Mouse (Mus musculus) C2C12 (cell line): ENCODE results near the gene Bag2. TPM values are rescaled to one million over a fixed set of nuclear protein-coding genes. Genes with fewer than 3 reads are reported as not detected.

Experiments
- H3K27me3 ChIP-seq: one replicate; pipeline ENCODE4 v1.6.1; 2011; ENCODE audit not compliant: control insufficient read depth, insufficient read depth, insufficient read length
- H3K36me3 ChIP-seq: one replicate; pipeline ENCODE4 v1.6.1; 2011; ENCODE audit not compliant: control insufficient read depth, insufficient read depth
- H3K4me3 ChIP-seq: one replicate; pipeline ENCODE4 v1.5.1; 2011; ENCODE audit warnings: mild to moderate bottlenecking, control low read depth; ENCODE audit not compliant: poor library complexity, insufficient read depth, severe bottlenecking
- H3K79me2 ChIP-seq: one replicate; pipeline ENCODE4 v1.6.1; 2011; ENCODE audit not compliant: control insufficient read depth, insufficient read depth
- H3K79me3 ChIP-seq: one replicate; pipeline ENCODE4 v1.6.1; 2011; ENCODE audit warnings: low read depth, control low read depth
- H3ac ChIP-seq: one replicate; pipeline ENCODE3; 2011; ENCODE audit warnings: low read depth; ENCODE audit not compliant: control insufficient read depth, insufficient read length
- CEBPB ChIP-seq: IDR thresholded peaks from one replicate; pipeline ENCODE4 v1.6.1; 2011; ENCODE audit warnings: low read depth, mild to moderate bottlenecking, control low read depth, moderate library complexity
- CTCF ChIP-seq: IDR thresholded peaks from one replicate; pipeline ENCODE4 v1.5.1; 2011; ENCODE audit not compliant: control insufficient read depth, insufficient read depth, insufficient read length
- FOSL1 ChIP-seq: IDR thresholded peaks from one replicate; pipeline ENCODE4 v1.8.0; 2011; ENCODE audit warnings: mild to moderate bottlenecking, low read length; ENCODE audit not compliant: poor library complexity, insufficient read depth, severe bottlenecking
- MAX ChIP-seq: IDR thresholded peaks from one replicate; pipeline ENCODE4 v1.6.1; 2011; ENCODE audit warnings: mild to moderate bottlenecking, control low read depth
- MYOD1 ChIP-seq: IDR thresholded peaks from one replicate; pipeline ENCODE4 v1.6.1; 2011; ENCODE audit warnings: low read depth; ENCODE audit not compliant: control insufficient read depth, insufficient read length
- MYOG ChIP-seq: IDR thresholded peaks from one replicate; pipeline ENCODE4 v1.6.1; 2011; ENCODE audit not compliant: control insufficient read depth, insufficient read length; ENCODE audit errors: extremely low read depth
- USF1 ChIP-seq: IDR thresholded peaks from one replicate; pipeline ENCODE4 v1.6.1; 2011; ENCODE audit warnings: low read depth, mild to moderate bottlenecking, control low read depth, moderate library complexity
- polyA plus RNA-seq: library from polyadenylated mRNA; unstranded; fragments of >200 nt; fragmentation: generic; extraction: Trizol; gene quantifications from one replicate; pipeline ENCODE4 v1.2.1, GENCODE M21; 2012; ENCODE audit warnings: missing spikeins

The Bag2 gene
- polyA plus RNA-seq, 1 experiment: 52.0 TPM

GRCm38 (mm10) chr1:33766520-33767508 is 9.2 kb upstream of the Bag2 start:
- no peak for TF ChIP-seq MYOD1
- TF ChIP-seq USF1: no peak
- TF ChIP-seq FOSL1: no peak
- TF ChIP-seq CTCF: no peak
- H3K36me3 ChIP-seq: peaks cover 34% of the 10 kb centered on the region
- H3K79me2 ChIP-seq: no peaks in the 10 kb centered on the region
- H3ac ChIP-seq: no peak overlapping the region
- H3K79me3 ChIP-seq: no peaks in the 10 kb centered on the region
- no peaks in the 10 kb centered on the region for H3K27me3 ChIP-seq
- no peak overlapping the region for H3K4me3 ChIP-seq

DNA sequence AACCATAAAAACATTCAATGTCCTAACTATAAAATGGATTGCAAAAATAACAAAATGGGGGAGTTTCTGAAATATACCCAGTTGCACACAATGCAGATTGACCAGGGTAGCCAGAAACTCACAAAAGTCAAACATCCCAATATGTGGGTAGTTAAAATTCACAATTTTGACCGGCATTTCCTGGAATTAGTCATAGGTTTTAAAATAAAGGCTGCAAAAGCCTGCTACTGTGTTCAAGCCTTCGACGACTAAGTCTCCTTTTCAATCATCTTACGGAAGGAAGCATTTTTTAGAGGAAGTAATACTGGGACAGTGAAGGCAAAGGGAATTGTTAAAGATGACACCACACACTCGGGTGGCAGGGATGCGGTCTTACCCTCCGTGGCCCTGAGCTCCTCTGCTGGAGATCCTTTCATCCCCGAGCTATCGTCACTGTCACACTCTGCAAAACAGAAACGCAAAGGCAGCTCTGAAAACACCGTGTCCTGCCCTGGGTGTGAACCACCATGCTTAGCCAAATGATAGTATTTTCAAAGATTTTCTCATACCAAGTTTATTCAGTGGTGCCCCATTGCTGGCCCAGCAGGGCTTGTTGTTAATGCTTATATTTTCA is 8.0 kb upstream of the Bag2 start:
- Histone ChIP-seq H3K4me3 (no peak overlapping the region), H3K27me3 (no peaks in the 10 kb centered on the region), H3K36me3 (peaks cover 38% of the 10 kb centered on the region), H3ac (no peak overlapping the region), H3K79me3 (no peaks in the 10 kb centered on the region), H3K79me2 (no peaks in the 10 kb centered on the region)
- no peak for TF ChIP-seq MAX
- TF ChIP-seq MYOG: no peak
- no peak for TF ChIP-seq MYOD1
- TF ChIP-seq CEBPB: no peak
- TF ChIP-seq USF1: no peak

DNA sequence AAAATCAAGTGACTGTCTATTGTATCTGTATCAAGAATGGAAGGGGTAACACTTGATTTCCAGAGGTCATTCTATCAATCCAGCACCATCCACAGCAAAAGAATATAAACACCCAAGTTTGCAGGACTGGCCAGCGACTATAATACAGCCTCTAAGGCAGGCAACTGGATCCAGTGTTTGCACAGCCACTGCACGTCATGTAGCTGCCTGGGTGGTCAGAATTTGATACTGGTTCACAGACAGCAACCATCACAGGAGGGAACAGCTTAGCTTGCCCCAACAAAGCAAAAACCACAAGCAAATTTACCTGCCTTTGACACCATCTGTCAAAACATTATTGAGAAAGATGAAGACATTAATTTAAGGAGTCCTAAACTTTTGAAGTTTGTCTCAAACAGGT is 6.2 kb upstream of the Bag2 start:
- no peaks in the 10 kb centered on the region for H3K27me3 ChIP-seq
- no peak overlapping the region for H3ac ChIP-seq
- peaks cover 34% of the 10 kb centered on the region for H3K36me3 ChIP-seq
- no peaks in the 10 kb centered on the region for H3K79me2 ChIP-seq
- H3K79me3 ChIP-seq: no peaks in the 10 kb centered on the region
- no peak overlapping the region for H3K4me3 ChIP-seq
- no peak for TF ChIP-seq CEBPB

DNA sequence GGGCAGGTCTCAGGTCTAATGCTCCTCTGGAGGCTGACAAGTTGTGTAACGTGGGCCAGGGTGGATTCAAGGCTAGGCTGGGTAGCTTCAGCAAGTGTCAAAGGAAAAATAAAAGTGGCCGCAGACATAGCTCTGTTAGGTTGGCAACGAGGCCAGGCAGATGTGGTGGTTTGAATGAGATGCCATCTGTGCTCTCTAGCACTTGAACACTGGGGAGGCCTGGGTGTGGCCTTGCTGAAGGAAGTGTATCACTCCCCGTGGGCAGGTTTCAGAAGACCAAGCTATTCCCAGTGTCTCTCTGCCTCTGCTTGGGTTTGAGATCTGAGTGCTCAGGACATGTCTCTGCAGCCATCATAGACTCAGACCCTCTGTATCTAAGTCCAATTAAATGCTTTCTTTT is 893 bp upstream of the Bag2 start:
- H3ac ChIP-seq: no peak overlapping the region
- peaks cover 48% of the 10 kb centered on the region for H3K36me3 ChIP-seq
- H3K79me3 ChIP-seq: peaks cover 35% of the 10 kb centered on the region
- H3K4me3 ChIP-seq: no peak overlapping the region
- no peaks in the 10 kb centered on the region for H3K27me3 ChIP-seq
- TF ChIP-seq MAX (no peak), CTCF (no peak), USF1 (no peak), MYOG (no peak), CEBPB (no peak), MYOD1 (no peak), FOSL1 (no peak)
- peaks cover 41% of the 10 kb centered on the region for H3K79me2 ChIP-seq

- peak overlapping the region; percentile 68 for H3K4me3 ChIP-seq
- H3ac ChIP-seq: peak overlapping the region; percentile 71
- TF ChIP-seq MAX (peak; percentile 87), FOSL1 (no peak)
- H3K79me2 ChIP-seq: peaks cover 56% of the 10 kb centered on the region
- H3K27me3 ChIP-seq: no peaks in the 10 kb centered on the region
- peaks cover 40% of the 10 kb centered on the region for H3K79me3 ChIP-seq
- peaks cover 43% of the 10 kb centered on the region for H3K36me3 ChIP-seq
These were observed 572 bp downstream of the Bag2 start for GRCm38 (mm10) chr1:33757033-33757413.

DNA sequence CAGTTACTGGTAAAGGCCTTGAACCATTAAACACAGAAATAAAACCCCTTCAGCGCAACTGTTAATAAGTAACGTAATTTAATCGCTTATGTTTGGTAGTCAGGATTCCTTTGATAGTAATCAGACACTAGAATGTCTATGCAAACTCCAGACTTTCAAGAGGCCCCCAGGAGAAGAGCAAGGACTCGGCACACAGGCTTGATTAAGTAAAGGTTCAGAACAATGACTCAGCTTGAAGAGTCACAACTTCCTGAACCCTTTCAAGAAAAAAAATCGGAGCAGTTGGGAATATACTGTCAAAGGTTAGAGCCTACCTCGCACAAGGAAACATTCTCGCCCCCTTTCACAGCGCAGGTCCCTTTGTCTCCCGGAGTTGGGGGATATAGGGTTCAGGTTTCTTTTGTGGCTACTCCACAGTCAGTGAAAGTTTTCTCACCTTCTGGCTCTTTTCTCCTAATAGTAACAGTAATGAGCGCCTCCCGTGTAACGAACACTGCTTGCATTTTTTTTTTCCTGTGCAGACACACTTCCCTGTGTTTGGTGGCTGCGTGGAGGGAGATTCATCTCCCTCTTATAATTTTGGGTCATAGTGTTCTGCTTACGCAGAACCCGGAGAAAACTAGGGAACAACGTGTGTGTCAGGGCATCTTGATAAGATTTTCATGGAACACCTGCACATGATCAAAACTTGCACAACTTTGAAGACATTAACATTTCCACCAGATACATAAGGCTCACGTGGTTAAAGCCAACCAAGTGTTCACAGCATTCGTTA is 1.1 kb downstream of the Bag2 start:
- Histone ChIP-seq H3K36me3 (peaks cover 39% of the 10 kb centered on the region), H3K79me3 (peaks cover 40% of the 10 kb centered on the region), H3K79me2 (peaks cover 62% of the 10 kb centered on the region), H3ac (peak overlapping the region; percentile 54), H3K27me3 (no peaks in the 10 kb centered on the region), H3K4me3 (peak overlapping the region; percentile 68)
- no peak for TF ChIP-seq CTCF
- TF ChIP-seq CEBPB: no peak
- TF ChIP-seq USF1: peak; percentile 56
